Mouse (Mus musculus) C2C12 (cell line): Measurements from ENCODE around the gene Ces1d. TPM values are rescaled to one million over a fixed set of nuclear protein-coding genes. Genes with fewer than 3 reads are reported as not detected.

Experiments used
- H3K27me3 ChIP-seq: one replicate; pipeline ENCODE4 v1.6.1; 2011; ENCODE audit not compliant: control insufficient read depth, insufficient read depth, insufficient read length
- H3K36me3 ChIP-seq: one replicate; pipeline ENCODE4 v1.6.1; 2011; ENCODE audit not compliant: control insufficient read depth, insufficient read depth
- H3K4me3 ChIP-seq: one replicate; pipeline ENCODE4 v1.5.1; 2011; ENCODE audit warnings: mild to moderate bottlenecking, control low read depth; ENCODE audit not compliant: poor library complexity, insufficient read depth, severe bottlenecking
- H3K79me2 ChIP-seq: one replicate; pipeline ENCODE4 v1.6.1; 2011; ENCODE audit not compliant: control insufficient read depth, insufficient read depth
- H3K79me3 ChIP-seq: one replicate; pipeline ENCODE4 v1.6.1; 2011; ENCODE audit warnings: low read depth, control low read depth
- H3ac ChIP-seq: one replicate; pipeline ENCODE3; 2011; ENCODE audit warnings: low read depth; ENCODE audit not compliant: control insufficient read depth, insufficient read length
- CEBPB ChIP-seq: IDR thresholded peaks from one replicate; pipeline ENCODE4 v1.6.1; 2011; ENCODE audit warnings: low read depth, mild to moderate bottlenecking, control low read depth, moderate library complexity
- CTCF ChIP-seq: IDR thresholded peaks from one replicate; pipeline ENCODE4 v1.5.1; 2011; ENCODE audit not compliant: control insufficient read depth, insufficient read depth, insufficient read length
- FOSL1 ChIP-seq: IDR thresholded peaks from one replicate; pipeline ENCODE4 v1.8.0; 2011; ENCODE audit warnings: mild to moderate bottlenecking, low read length; ENCODE audit not compliant: poor library complexity, insufficient read depth, severe bottlenecking
- MAX ChIP-seq: IDR thresholded peaks from one replicate; pipeline ENCODE4 v1.6.1; 2011; ENCODE audit warnings: mild to moderate bottlenecking, control low read depth
- MYOD1 ChIP-seq: IDR thresholded peaks from one replicate; pipeline ENCODE4 v1.6.1; 2011; ENCODE audit warnings: low read depth; ENCODE audit not compliant: control insufficient read depth, insufficient read length
- MYOG ChIP-seq: IDR thresholded peaks from one replicate; pipeline ENCODE4 v1.6.1; 2011; ENCODE audit not compliant: control insufficient read depth, insufficient read length; ENCODE audit errors: extremely low read depth
- USF1 ChIP-seq: IDR thresholded peaks from one replicate; pipeline ENCODE4 v1.6.1; 2011; ENCODE audit warnings: low read depth, mild to moderate bottlenecking, control low read depth, moderate library complexity
- long read RNA-seq, 2 experiments: library from polyadenylated mRNA; unstranded; transcript quantifications; one replicate each; pipeline ENCODE4 v2.0.0; 2019 to 2020
- polyA plus RNA-seq: library from polyadenylated mRNA; unstranded; fragments of >200 nt; fragmentation: generic; extraction: Trizol; gene quantifications from one replicate; pipeline ENCODE4 v1.2.1, GENCODE M21; 2012; ENCODE audit warnings: missing spikeins

The Ces1d gene
- polyA plus RNA-seq = not detected
- long read RNA-seq, experiment 1 = 0 reads
- long read RNA-seq, experiment 2 = 0 reads

- no peak for TF ChIP-seq MAX
- no peak for TF ChIP-seq MYOD1
- TF ChIP-seq USF1 = no peak
- no peak for TF ChIP-seq MYOG
- no peak for TF ChIP-seq FOSL1
- TF ChIP-seq CEBPB = no peak
- TF ChIP-seq CTCF = no peak
- no peaks in the 10 kb centered on the region for H3K36me3 ChIP-seq
- no peaks in the 10 kb centered on the region for H3K79me3 ChIP-seq
- no peaks in the 10 kb centered on the region for H3K79me2 ChIP-seq
- no peak within 1 kb of the TSS for H3K4me3 ChIP-seq
- no peaks in the 10 kb centered on the region for H3K27me3 ChIP-seq
- no peak within 1 kb of the TSS for H3ac ChIP-seq
These were observed at the start of gene Ces1d for GRCm38 (mm10) chr8:93197685-93198525. Gene Ces1d (minus strand): TSS chr8:93197838.

DNA sequence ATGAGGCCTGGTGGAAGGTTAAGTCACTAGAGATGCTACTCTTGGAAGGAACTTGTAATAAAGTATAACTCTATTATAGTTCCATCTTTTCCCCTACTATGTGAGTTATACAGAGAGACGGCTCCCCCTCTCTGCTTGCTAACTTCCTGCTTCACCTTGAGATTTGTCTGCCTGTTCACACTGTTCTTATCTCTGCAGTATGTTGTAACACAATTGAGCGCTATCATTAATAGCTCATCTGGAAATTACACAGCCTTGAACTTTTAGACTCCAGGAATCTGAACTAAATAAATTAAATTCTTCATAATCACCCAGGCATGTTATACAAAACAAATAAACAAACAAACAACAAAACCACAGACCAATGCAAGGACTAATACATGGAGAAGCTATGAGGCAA, 48.4 kb upstream of the Ces1d start:
- TF ChIP-seq MYOG (no peak), CEBPB (no peak), MAX (no peak)
- Histone ChIP-seq H3K79me3 (no peaks in the 10 kb centered on the region), H3K79me2 (no peaks in the 10 kb centered on the region), H3K36me3 (no peaks in the 10 kb centered on the region), H3ac (no peak overlapping the region), H3K27me3 (no peaks in the 10 kb centered on the region), H3K4me3 (no peak overlapping the region)

DNA sequence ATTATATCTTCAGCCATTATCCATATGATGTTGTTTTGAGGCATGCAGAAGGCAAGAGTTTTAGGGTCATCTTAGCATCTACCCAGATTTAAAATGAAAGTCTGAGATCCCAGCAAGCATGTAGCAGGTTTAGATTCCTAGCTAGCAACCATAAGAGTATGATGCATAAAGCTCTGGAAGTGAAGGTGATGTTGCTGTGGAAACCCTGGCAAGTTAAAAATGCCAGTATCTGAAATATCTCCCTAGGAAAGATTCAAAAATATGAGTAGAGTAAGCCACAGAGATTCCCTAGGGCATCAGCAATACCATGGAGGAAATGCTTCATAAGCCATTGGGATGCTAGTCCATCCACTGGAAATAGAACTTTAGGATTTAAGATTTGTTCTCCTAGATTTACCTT, 42.2 kb upstream of the Ces1d start:
- Histone ChIP-seq H3ac (no peak overlapping the region), H3K79me3 (no peaks in the 10 kb centered on the region), H3K79me2 (no peaks in the 10 kb centered on the region), H3K4me3 (no peak overlapping the region), H3K27me3 (no peaks in the 10 kb centered on the region), H3K36me3 (no peaks in the 10 kb centered on the region)
- TF ChIP-seq CTCF (no peak), FOSL1 (no peak), CEBPB (no peak), MYOG (no peak), MYOD1 (no peak), USF1 (no peak), MAX (no peak)

GRCm38 (mm10) chr8:93235681-93236080, 38.0 kb upstream of the Ces1d start:
- no peak overlapping the region for H3K4me3 ChIP-seq
- TF ChIP-seq CEBPB (no peak), MYOG (no peak), MYOD1 (no peak), FOSL1 (no peak), CTCF (no peak), USF1 (no peak)

DNA sequence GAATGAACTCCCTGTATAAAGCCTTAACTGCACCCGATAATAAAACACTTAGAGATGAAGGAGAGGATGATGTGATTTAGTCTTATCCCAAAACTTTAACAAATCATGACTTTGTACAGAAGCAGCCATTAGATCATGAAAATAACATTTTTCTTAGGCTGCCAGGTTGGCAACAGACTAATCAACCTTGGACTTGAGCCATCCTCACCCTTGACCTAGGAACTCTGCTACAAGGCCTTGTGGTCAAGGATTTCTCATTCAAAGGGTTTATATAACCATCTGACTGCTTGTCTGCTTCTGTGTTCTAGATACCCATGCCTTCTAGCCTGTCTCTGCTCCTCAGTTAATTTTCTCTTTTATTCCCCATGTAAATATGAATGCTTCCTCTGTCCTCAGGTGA, 37.1 kb upstream of the Ces1d start:
- no peaks in the 10 kb centered on the region for H3K36me3 ChIP-seq
- H3K4me3 ChIP-seq = no peak overlapping the region
- no peak for TF ChIP-seq FOSL1
- TF ChIP-seq CTCF = no peak
- no peak for TF ChIP-seq MYOG
- TF ChIP-seq CEBPB = no peak
- no peak for TF ChIP-seq USF1
- TF ChIP-seq MAX = no peak
- TF ChIP-seq MYOD1 = no peak
- no peak overlapping the region for H3ac ChIP-seq
- H3K79me2 ChIP-seq = no peaks in the 10 kb centered on the region
- no peaks in the 10 kb centered on the region for H3K27me3 ChIP-seq
- no peaks in the 10 kb centered on the region for H3K79me3 ChIP-seq

More at GRCm38 (mm10) chr8:93235681-93236080, 38.0 kb upstream of the Ces1d start:
- no peaks in the 10 kb centered on the region for H3K27me3 ChIP-seq
- H3K36me3 ChIP-seq = no peaks in the 10 kb centered on the region
- no peaks in the 10 kb centered on the region for H3K79me2 ChIP-seq
- no peaks in the 10 kb centered on the region for H3K79me3 ChIP-seq
- no peak overlapping the region for H3ac ChIP-seq

DNA sequence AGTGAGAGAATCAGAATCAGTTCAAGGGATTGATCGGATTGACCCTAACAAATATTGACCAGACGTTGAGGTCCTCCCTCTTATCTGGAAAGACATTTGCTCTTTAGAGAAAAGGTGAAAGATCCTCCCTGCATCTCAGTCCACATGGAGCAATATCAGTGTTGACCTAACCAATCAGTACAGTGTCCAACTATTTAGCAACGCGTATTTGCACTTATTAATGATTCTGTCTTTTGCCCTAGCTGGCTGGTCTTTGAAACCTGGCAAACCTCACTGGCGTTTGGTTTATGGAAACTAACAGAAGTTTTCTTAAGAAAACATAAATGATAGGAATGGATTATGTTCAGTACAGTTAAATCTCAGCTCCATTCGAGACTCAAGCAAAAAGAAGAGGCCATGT, 36.4 kb upstream of the Ces1d start:
- Histone ChIP-seq H3K4me3 (no peak overlapping the region), H3K79me2 (no peaks in the 10 kb centered on the region), H3K36me3 (no peaks in the 10 kb centered on the region), H3ac (no peak overlapping the region), H3K79me3 (no peaks in the 10 kb centered on the region), H3K27me3 (no peaks in the 10 kb centered on the region)
- TF ChIP-seq FOSL1 (no peak), MAX (no peak), CTCF (no peak), MYOG (no peak), CEBPB (no peak), USF1 (no peak), MYOD1 (no peak)
